Mouse (Mus musculus) brain, embryonic 18.5 days (tissue): ENCODE measurements around the gene Cd84.

ENCODE experiments used
- DNase-seq: peaks from one replicate; pipeline ENCODE4 v3.0.0-alpha.2; 2012; ENCODE audit warnings: low read depth, low spot score

Cd84 gene

GRCm38 (mm10) chr1:171917305-171918039 is 78.0 kb downstream of the Cd84 start, which contains the start of gene Slamf6:
Gene Slamf6, plus strand, starts transcription at chr1:171917515.
- DNase-seq, result no peak

GRCm38 (mm10) chr1:171918136-171918920 is 78.8 kb downstream of the Cd84 start:
- no peak for DNase-seq

GRCm38 (mm10) chr1:171919193-171919592 is 79.7 kb downstream of the Cd84 start:
- DNase-seq, result no peak

GRCm38 (mm10) chr1:171919901-171920510 is 80.5 kb downstream of the Cd84 start:
- no peak for DNase-seq

GRCm38 (mm10) chr1:171920989-171921621 is 81.6 kb downstream of the Cd84 start:
- DNase-seq, result no peak

- no peak for DNase-seq
These were observed 82.1 kb downstream of the Cd84 start for GRCm38 (mm10) chr1:171921641-171922040.

GRCm38 (mm10) chr1:171922844-171923243 is 83.3 kb downstream of the Cd84 start:
- DNase-seq, result no peak

- DNase-seq, result no peak
These were observed 85.4 kb downstream of the Cd84 start for GRCm38 (mm10) chr1:171924900-171925299.

- DNase-seq, result no peak
These were observed 94.4 kb downstream of the Cd84 start for GRCm38 (mm10) chr1:171933851-171934250.

GRCm38 (mm10) chr1:171938952-171939948 is 99.8 kb downstream of the Cd84 start:
- no peak for DNase-seq
